Mouse (Mus musculus) cerebellum, adult 2 months (tissue): ENCODE data around the gene Mpped2.

ENCODE experiments used
- CTCF ChIP-seq: fragments of 200-500 bp; IDR thresholded peaks from 2 replicates; pipeline ENCODE4 v1.5.1; 2011; ENCODE audit warnings: low read depth, mild to moderate bottlenecking, control low read depth, low read length, moderate library complexity, borderline replicate concordance; ENCODE audit not compliant: insufficient read depth
- POLR2A ChIP-seq: fragments of 200-500 bp; IDR thresholded peaks from 2 replicates; pipeline ENCODE4 v1.6.1; 2011; ENCODE audit warnings: low read length, control low read depth, borderline replicate concordance; ENCODE audit not compliant: insufficient read depth

DNA sequence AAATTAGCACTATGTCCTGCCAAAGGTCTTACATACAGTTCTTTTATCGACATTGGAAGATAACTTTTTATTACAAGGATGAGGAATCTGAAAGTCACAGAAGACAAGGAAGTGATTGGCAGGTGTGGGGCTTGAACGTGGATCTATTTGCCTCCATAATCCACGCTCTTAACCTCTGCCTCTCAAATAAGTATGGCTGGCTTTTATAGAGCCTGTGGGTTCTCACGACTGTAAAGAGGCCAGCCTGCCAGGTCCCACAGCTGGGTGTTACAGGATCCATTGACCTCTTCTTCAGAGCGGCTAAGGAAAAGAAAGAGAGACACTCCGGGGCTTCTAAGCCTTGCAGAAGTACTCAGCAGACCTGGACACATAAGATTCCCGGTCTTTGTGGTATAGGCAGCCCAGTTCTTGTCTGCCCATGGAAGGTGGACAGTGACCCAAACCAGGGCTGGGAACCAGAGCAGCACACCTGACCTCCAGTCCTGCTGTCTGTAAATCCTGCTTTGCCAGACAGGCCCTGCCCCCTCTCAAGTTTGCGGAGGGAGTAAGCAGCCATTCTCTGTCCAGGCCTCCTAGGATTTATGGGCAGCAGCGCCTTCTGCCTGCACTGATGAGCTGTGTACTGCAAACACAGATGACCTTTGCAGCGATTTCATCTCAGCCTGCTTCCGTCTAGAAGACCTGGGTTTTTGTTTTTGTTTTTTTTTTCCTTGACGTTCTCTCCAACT lies 162.7 kb downstream of the Mpped2 start:
- TF ChIP-seq POLR2A = no peak
- no peak; the same call in 1 of the 2 replicates for TF ChIP-seq CTCF
